Mouse (Mus musculus) retina, postnatal 1 day (tissue): ENCODE measurements at regions not wholly inside any gene's neighbourhood (a gene's known extent, or its start where the extent isn't known, plus 50 kb on each side); places are given as distances from the start of the nearest gene placed in this dataset.

Experiments
- DNase-seq: peaks from one replicate; pipeline ENCODE4 v3.0.0-alpha.2; 2012

GRCm38 (mm10) chrX:82741478-82741877 lies 207.2 kb upstream of the Dmd start:
- peak; percentile 11 for DNase-seq

- DNase-seq: no peak
Observed at GRCm38 (mm10) chrX:82764204-82764603, 184.5 kb upstream of the Dmd start.

GRCm38 (mm10) chrX:82809171-82809570 lies 139.5 kb upstream of the Dmd start:
- DNase-seq: no peak

GRCm38 (mm10) chrX:82814618-82815017 lies 134.1 kb upstream of the Dmd start:
- peak; percentile 26 for DNase-seq

GRCm38 (mm10) chrX:82817045-82817444 lies 131.6 kb upstream of the Dmd start:
- DNase-seq: peak; percentile 13

GRCm38 (mm10) chrX:82823606-82824005 lies 125.1 kb upstream of the Dmd start:
- peak; percentile 31 for DNase-seq

- DNase-seq: no peak
Observed at GRCm38 (mm10) chrX:82866116-82866515, 82.6 kb upstream of the Dmd start.
